Mouse (Mus musculus): ENCODE data around the gene Tns1.

- TF ChIP-seq POLR2A (IDR thresholded peaks at IDR 0.05; ENCODE audit: borderline replicate concordance, extremely low read depth, insufficient read depth, insufficient read length, poor library complexity, severe bottlenecking) (no peak), CTCF (IDR thresholded peaks at IDR 0.05; ENCODE audit: borderline replicate concordance, extremely low read depth, insufficient read depth, insufficient read length) (no peak)
Observed at GRCm38 (mm10) chr1:73913071-73914005, 210.9 kb downstream of the Tns1 start.
